8 mouse cellular contexts compared by ENCODE assay signal in the genomic region with DNA sequence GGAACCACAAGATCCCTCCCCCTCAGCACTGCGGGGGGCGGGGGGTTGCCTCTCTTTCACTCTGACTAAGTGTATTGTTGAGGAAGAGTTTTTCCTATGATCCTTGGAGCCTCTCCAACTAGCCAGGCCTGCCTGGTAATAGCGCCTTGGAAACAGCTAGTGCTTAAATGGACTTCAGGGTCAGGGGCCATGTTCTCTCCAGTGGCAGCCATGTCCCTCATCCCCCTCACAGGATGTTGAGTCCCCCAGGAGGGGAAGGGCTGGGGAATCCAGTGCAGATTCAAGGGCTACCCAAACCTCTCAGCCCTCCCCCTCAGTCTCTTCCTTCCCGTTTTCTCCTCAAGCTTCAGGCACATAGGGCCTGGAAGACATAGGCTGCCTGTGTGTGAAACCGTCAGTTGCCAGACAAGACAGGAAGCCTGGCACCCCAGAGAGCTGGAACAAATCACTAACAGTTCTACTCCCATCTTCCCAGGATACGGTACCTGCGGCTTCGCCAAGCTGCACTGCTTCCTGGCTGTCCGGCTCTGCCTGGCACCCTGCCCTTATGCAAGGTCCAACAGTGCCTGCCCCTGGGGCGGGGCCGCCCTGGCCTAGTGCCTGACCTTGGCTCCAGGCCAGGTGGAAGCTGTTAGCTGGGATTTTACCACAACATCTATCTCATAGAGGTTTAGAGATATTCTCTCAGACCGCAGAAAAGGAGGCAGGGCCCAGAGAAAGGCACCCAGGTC. TPM values are rescaled to one million over a fixed set of nuclear protein-coding genes. Genes with fewer than 3 reads are reported as not detected.
A peak's percentile ranks its signal among the peaks of the same experiment; 100 is the strongest.
DNase-seq lines count a peak whose midpoint lies in the region; ATAC-seq and TF ChIP-seq lines count a peak whose summit lies in the region.

Gene Aldh3b1 (minus strand): TSS at position 598 of the 731 bp plus-strand sequence.

- peaks cover 17% of the 10 kb centered on the region for H3K4me1 ChIP-seq in brown adipose tissue, adult 24 weeks (ENCODE audit: control insufficient read depth, insufficient read depth, insufficient read length, low read length)
- H3K4me1 ChIP-seq in forebrain, postnatal 0 days (ENCODE audit: insufficient read depth): peaks cover 10% of the 10 kb centered on the region; the same call in 1 of the 2 replicates
- H3K4me1 ChIP-seq in lung, postnatal 0 days (ENCODE audit: insufficient read depth, low read depth, low read length): peaks cover 19% of the 10 kb centered on the region

- peak; percentile 68 for ATAC-seq in forebrain, postnatal 0 days
- ATAC-seq in lung, postnatal 0 days: peak; percentile 78

- H3K4me3 ChIP-seq in brown adipose tissue, adult 24 weeks (ENCODE audit: insufficient read depth, low read depth, low read length): peak within 1 kb of the TSS; percentile 22
- no peak within 1 kb of the TSS for H3K4me3 ChIP-seq in forebrain, postnatal 0 days (ENCODE audit: low read depth, low read length)
- H3K4me3 ChIP-seq in lung, postnatal 0 days (ENCODE audit: low read depth, low read length): no peak within 1 kb of the TSS

- H3K27me3 ChIP-seq in forebrain, postnatal 0 days (ENCODE audit: insufficient read depth, low read length): no peaks in the 10 kb centered on the region
- no peaks in the 10 kb centered on the region for H3K27me3 ChIP-seq in lung, postnatal 0 days (replicated peaks; ENCODE audit: insufficient read depth, low read length)

- TF ChIP-seq CTCF in forebrain, postnatal 0 days (IDR thresholded peaks at IDR 0.05; ENCODE audit: low read depth): no peak
- TF ChIP-seq CTCF in lung, postnatal 0 days (IDR thresholded peaks at IDR 0.05): no peak

- no peaks in the 10 kb centered on the region for H3K36me3 ChIP-seq in forebrain, postnatal 0 days (ENCODE audit: insufficient read depth)
- H3K36me3 ChIP-seq in lung, postnatal 0 days (ENCODE audit: insufficient read depth, low read length): no peaks in the 10 kb centered on the region

- H3K4me2 ChIP-seq in forebrain, postnatal 0 days (ENCODE audit: low read depth): no peak within 1 kb of the TSS
- H3K4me2 ChIP-seq in lung, postnatal 0 days (replicated peaks; ENCODE audit: low read depth, low read length): peak within 1 kb of the TSS; percentile 43

- no peaks in the 10 kb centered on the region for H3K9me3 ChIP-seq in forebrain, postnatal 0 days (ENCODE audit: low read length)
- H3K9me3 ChIP-seq in lung, postnatal 0 days (ENCODE audit: low read length): no peaks in the 10 kb centered on the region

- peak within 1 kb of the TSS; percentile 68 for H3K27ac ChIP-seq in brown adipose tissue, adult 24 weeks (replicated peaks; ENCODE audit: low read depth, low read length)
- peak within 1 kb of the TSS; percentile 55 for H3K27ac ChIP-seq in forebrain, postnatal 0 days (ENCODE audit: low read depth, low read length)
- peak within 1 kb of the TSS; percentile 76 for H3K27ac ChIP-seq in lung, postnatal 0 days (ENCODE audit: low read length)

- intact Hi-C loops in heart, postnatal 25 days (cut with DNase I): no loop called here

- no peak within 1 kb of the TSS for H3K9ac ChIP-seq in forebrain, postnatal 0 days
- H3K9ac ChIP-seq in lung, postnatal 0 days (replicated peaks; ENCODE audit: low read depth): no peak within 1 kb of the TSS

- peak; percentile 76 for DNase-seq in MN1 (ENCODE audit: low spot score)
- peak; percentile 48 for DNase-seq in forebrain, postnatal 0 days
- DNase-seq in heart, postnatal 25 days (ENCODE audit: low spot score): peak; percentile 83
- no peak for DNase-seq in large intestine, adult 2 months (ENCODE audit: low read depth, low spot score)
- peak; percentile 83 for DNase-seq in lung, postnatal 0 days (ENCODE audit: low spot score)
- DNase-seq in ovary, postnatal 36 days (ENCODE audit: low spot score): peak; percentile 94
- no peak for DNase-seq in yolk sac, embryonic 10.5 days (ENCODE audit: low spot score)

- TF ChIP-seq EP300 in lung, postnatal 0 days (IDR thresholded peaks at IDR 0.05): no peak

- WGBS in forebrain, postnatal 0 days: 41% methylated on average over 12 of the region's 12 CpGs
- WGBS in large intestine, adult 2 months: 3% methylated on average over 12 of the region's 12 CpGs
- 7% methylated on average over 12 of the region's 12 CpGs for WGBS in lung, postnatal 0 days

RNA-seq across cellular contexts. Expression of gene Aldh3b1, which starts in this region (rescaled TPM):
- 1.8 and 2.2 TPM in 2 replicates for polyA plus RNA-seq in brown adipose tissue, adult 24 weeks (2012; ENCODE audit: insufficient read depth, insufficient read length, missing spikeins)
- total RNA-seq in forebrain, postnatal 0 days (2014; rRNA removed): 1.7 and 4.2 TPM in 2 replicates
- 3.6 and 4.1 TPM in 2 replicates for polyA plus RNA-seq in forebrain, postnatal 0 days (2015; fragmentation: Nextera tagmentation; extraction: Ambion mirVana)
- 1 to 10 TPM; 1.8 TPM for total RNA-seq in heart, postnatal 25 days (2021)
- polyA plus RNA-seq in large intestine, adult 2 months (2012; rRNA removed): 21.4 and 45.1 TPM in 2 replicates
- polyA plus RNA-seq in lung, postnatal 0 days (2015; fragmentation: Nextera tagmentation; extraction: Ambion mirVana): 33.2 and 38.3 TPM in 2 replicates

Comparison
In these comparisons a context has a peak if more than half of its experiments do, and no peak if none do; other contexts are left out.
1. DNase-seq: peak in MN1 (single experiment), forebrain, postnatal 0 days (single experiment), heart, postnatal 25 days (single experiment), lung, postnatal 0 days (single experiment) and ovary, postnatal 36 days (single experiment); none in large intestine, adult 2 months (single experiment) and yolk sac, embryonic 10.5 days (single experiment).
2. Peak in every context shown above with its lines, with median percentiles within 50 percentile points of each other: H3K27ac ChIP-seq.